Mouse (Mus musculus) T-helper 17 cell (primary cell): ENCODE results near the gene Cep164.
"Not testable (repeated sequence)": the region's sequence is repeated elsewhere in the genome, so short reads cannot be mapped to it uniquely, and the experiment has no call there.

Experiments used
- in situ Hi-C, 2 experiments: fragments of 300-600 bp; cut with MboI, MseI; formaldehyde crosslinking; loops; 1 replicate in 1 of 2; 2 replicates in 1 of 2; pipeline ENCODE4 v1.15.1; 2025; ENCODE audit warnings: high pct_unique_total_duplicates in 2 of 2

Cep164 gene

DNA sequence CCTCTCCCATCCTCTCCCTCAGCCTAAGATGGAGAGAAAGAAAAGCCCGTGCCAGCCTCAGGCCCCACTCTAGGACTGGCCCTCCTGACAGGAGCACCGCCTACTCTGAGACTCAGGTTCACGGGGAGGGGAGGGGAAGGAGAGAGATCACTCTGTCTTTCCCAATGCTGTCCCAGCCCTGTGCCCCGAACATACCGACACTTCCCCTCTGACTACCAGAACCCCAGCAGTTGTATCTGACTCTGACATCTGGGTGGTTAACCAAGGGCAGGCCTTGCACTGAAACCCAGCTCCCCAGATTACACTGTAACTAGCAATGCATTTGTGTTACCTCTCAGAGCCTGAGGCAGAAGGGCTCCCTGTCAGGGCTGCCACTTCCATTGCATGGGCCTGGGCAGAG lies 40.1 kb downstream of the Cep164 start:
- in situ Hi-C loops = no loop called here

DNA sequence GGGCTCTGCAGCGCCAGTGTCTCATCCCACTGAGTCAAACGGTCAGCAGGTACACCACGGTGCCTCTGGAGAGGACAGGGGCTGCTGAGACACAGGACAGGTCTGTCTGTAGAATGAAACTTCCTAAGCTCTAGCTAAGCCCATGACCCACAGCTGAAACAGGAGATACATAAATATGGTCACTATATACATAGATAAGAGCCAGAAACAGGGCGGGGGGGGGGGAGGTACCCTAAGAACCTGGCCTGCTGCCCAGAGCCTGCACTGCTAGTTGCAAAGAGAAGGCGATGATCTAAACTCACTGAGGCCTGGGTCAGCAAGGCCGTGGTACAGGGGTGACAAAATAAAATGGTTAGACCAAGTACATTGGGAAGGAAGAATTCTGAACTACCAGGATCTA lies 40.9 kb downstream of the Cep164 start:
- in situ Hi-C loops = no loop called here

GRCm38 (mm10) chr9:45787071-45787470 lies 41.4 kb downstream of the Cep164 start:
- in situ Hi-C loops = no loop called here

GRCm38 (mm10) chr9:45783249-45784069 lies 45.0 kb downstream of the Cep164 start:
- in situ Hi-C loops = no loop called here

DNA sequence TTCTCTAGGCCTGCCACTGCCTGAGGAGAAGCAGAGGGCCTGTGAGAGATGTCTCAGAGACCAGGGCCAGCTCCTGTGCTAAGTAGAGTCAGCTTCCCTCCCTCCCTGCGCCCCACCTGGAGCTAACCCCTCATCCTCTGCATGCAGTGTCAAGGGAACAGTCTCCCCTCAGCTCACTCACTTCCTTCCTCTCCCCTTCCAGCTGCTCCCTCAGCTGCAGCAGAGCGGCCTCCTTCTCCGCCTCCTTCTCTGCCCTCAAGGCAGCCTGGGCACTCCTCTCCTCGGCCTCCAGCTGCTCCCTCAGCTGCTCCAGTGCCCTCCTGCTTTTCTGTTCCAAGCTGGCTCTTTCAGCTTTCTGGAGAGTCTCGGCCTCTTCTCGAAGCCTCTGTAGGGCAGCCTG lies 49.3 kb downstream of the Cep164 start:
- in situ Hi-C loops = no loop called here

GRCm38 (mm10) chr9:45776176-45776575 lies 52.3 kb downstream of the Cep164 start:
- in situ Hi-C loops = not testable (repeated sequence)

- in situ Hi-C loops = no loop called here
These were observed 54.4 kb downstream of the Cep164 start for GRCm38 (mm10) chr9:45774088-45774487.

DNA sequence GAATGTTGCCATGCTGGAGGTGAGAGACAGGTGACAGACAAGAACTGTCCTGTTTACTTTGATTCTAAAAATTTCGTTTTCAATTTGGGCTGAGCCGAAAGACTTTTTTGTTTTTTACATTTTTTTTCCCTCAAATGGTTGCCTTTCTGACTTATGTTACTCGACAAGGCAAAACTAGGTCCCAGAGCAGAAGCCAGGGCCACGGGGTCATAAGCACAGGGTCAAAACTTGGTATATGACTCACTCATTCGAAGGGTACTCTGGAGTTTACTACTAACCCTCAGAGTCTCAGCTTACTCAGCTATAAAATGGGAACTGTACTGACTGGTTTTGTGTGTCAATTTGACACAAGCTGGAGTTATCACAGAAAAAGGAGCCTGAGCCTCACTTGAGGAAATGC lies 58.9 kb downstream of the Cep164 start:
- in situ Hi-C loops = no loop called here

DNA sequence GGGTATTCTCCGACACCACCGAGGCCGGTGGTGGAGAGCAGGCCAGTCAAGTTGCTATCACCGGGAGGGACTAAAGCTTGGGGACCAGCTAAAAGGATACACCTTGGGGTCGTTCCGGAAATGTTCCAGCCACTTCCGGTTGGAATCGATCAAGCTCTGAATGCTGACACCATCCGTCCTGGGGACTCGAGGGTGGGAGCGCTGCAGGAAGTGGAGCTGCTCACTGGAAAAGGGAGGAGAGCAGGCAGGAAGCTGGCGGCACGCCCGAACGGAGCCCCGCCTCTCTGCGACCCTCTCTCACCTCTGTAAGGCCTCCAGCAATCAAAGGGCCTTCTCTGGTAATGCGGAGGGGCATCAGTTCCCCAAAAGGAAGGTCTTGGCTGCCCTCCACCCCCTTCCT lies 60.1 kb downstream of the Cep164 start:
- in situ Hi-C loops = no loop called here

- in situ Hi-C loops = no loop called here
These were observed 61.3 kb downstream of the Cep164 start for GRCm38 (mm10) chr9:45767155-45767554.

GRCm38 (mm10) chr9:45766195-45766594 lies 62.3 kb downstream of the Cep164 start:
- in situ Hi-C loops = no loop called here

DNA sequence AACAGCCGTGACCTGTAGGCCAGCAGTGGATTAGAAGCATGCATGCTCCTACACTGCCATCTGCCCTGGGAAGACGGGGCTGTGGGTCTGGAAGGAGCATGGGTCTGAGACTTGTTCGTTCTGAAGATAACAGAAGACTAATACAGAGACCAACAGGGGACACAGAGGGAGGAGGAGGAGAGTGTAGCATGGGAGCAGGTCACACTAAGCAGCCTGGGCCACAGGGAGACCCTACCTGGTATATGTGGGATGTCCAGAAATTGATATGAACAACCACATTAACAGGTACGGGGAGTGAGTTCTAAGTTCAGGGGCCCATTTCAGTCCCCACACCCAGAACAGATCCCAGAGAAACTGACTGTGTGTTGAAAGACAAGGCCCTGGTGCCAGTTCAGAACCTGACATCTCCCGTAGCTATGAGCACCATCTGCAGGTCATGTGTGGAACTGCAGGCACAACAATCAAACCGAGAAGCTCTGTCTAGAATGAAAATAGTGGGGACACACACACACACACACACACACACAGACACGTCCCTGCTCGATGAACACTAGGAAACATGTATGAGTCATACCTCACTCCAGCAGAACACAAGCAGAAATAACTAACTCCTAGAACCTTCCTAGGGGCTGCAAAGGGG lies 73.9 kb downstream of the Cep164 start:
- in situ Hi-C loops = loop anchor here in 1 of 2 experiments (5.0 kb wide), 1 partner anchor 332 kb away; no protein-coding TSS in a partner anchor

DNA sequence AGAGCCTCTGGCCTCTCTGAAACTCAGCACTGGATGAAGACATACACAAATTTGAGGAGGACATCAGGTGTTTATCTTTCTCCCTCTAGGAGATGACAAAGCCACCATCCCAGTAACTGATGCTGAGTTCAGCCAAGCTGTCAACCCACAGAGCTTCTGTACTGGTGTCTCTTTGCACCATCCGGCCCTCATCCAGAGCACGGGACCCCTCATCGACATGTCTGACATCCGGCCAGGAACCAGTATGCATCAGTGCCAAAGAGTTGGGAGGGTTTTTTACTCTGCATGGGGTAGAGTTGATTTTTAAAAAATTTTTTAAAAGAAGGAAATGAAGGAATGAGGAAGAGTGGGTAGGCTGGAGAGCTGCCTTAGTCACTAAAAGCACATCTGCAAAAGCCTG lies 78.6 kb downstream of the Cep164 start:
- in situ Hi-C loops = loop anchor here in 1 of 2 experiments (5.0 kb wide), 1 partner anchor 328 kb away; no protein-coding TSS in a partner anchor

- in situ Hi-C loops = no loop called here
These were observed 83.0 kb downstream of the Cep164 start for GRCm38 (mm10) chr9:45745451-45745850.

- in situ Hi-C loops = no loop called here
These were observed 87.9 kb downstream of the Cep164 start for GRCm38 (mm10) chr9:45740584-45740980.

GRCm38 (mm10) chr9:45739702-45740583 lies 88.5 kb downstream of the Cep164 start:
- in situ Hi-C loops = no loop called here

- in situ Hi-C loops = no loop called here
These were observed 89.3 kb downstream of the Cep164 start for GRCm38 (mm10) chr9:45739001-45739701.

- in situ Hi-C loops = no loop called here
These were observed 95.2 kb downstream of the Cep164 start for GRCm38 (mm10) chr9:45733246-45733645.

DNA sequence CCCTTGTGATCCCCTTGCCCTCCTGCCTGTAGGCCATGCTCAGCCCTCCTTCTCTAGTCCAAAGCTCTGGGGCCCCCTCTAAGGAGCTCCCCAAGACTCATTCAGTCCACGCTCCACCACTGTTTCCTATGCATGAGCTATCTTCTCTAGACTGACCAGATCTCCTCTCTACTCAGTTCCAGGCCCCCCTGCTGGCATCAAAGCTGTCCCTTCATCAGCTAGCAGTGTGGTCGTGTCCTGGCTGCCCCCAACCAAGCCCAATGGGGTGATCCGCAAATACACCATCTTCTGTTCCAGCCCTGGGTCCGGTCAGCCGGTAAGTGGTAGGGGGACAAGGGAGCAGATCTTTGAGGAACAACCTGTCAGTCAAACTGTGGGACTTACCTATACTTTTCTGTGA lies 96.6 kb downstream of the Cep164 start:
- in situ Hi-C loops = no loop called here

GRCm38 (mm10) chr9:45719997-45720396 lies 108.5 kb downstream of the Cep164 start:
- in situ Hi-C loops = no loop called here
